Comparison of ENCODE assay signal across 10 mouse cellular contexts in genomic region chr1:179451211-179451610, GRCm38 (mm10).
DNase-seq lines count a peak whose midpoint lies in the region; ATAC-seq and TF ChIP-seq lines count a peak whose summit lies in the region.
"Had no signal": no experiment of that assay in that cellular context is flagged by ENCODE, and none has a peak within 500 bp of the region (broad histone marks: within the 10 kb centered on the region; RNA-seq: fewer than 3 reads in every experiment).

No protein-coding gene starts in this region.

- peak; percentile 50 for TF ChIP-seq CTCF in gastrocnemius, adult 2 months (IDR thresholded peaks at IDR 0.05)

- intact Hi-C loops in gastrocnemius, adult 2 months (cut with DNase I): no loop called here

- no peak overlapping the region for H3K9ac ChIP-seq in midbrain, embryonic 13.5 days (replicated peaks)
- H3K9ac ChIP-seq: intestine, embryonic 15.5 days; liver, embryonic 15.5 days had no signal

- no peaks in the 10 kb centered on the region for H3K27me3 ChIP-seq in midbrain, embryonic 10.5 days (ENCODE audit: low read depth, poor library complexity, severe bottlenecking)
- H3K27me3 ChIP-seq in midbrain, embryonic 13.5 days: 0 out of 2 replicates have a peak, but pooled peaks cover 4% of the 10 kb centered on the region
- H3K27me3 ChIP-seq: intestine, embryonic 15.5 days; liver, embryonic 15.5 days had no signal

- 68% methylated on average over 2 of the region's 2 CpGs for WGBS in midbrain, embryonic 10.5 days
- 95% methylated on average over 2 of the region's 2 CpGs for WGBS in midbrain, embryonic 13.5 days

- no peak overlapping the region for H3K4me3 ChIP-seq in gastrocnemius, adult 2 months
- H3K4me3 ChIP-seq in midbrain, embryonic 10.5 days: no peak overlapping the region
- H3K4me3 ChIP-seq in midbrain, embryonic 13.5 days (replicated peaks): no peak overlapping the region
- H3K4me3 ChIP-seq: intestine, embryonic 15.5 days; liver, embryonic 15.5 days had no signal

- no peaks in the 10 kb centered on the region for H3K36me3 ChIP-seq in midbrain, embryonic 10.5 days
- H3K36me3 ChIP-seq in midbrain, embryonic 13.5 days: no peaks in the 10 kb centered on the region
- H3K36me3 ChIP-seq: intestine, embryonic 15.5 days; liver, embryonic 15.5 days had no signal

- H3K4me1 ChIP-seq in midbrain, embryonic 10.5 days: peaks cover 12% of the 10 kb centered on the region
- peaks cover 10% of the 10 kb centered on the region for H3K4me1 ChIP-seq in midbrain, embryonic 13.5 days (replicated peaks)
- H3K4me1 ChIP-seq: intestine, embryonic 15.5 days; liver, embryonic 15.5 days had no signal

- H3K27ac ChIP-seq in gastrocnemius, adult 2 months: no peak overlapping the region
- no peak overlapping the region for H3K27ac ChIP-seq in midbrain, embryonic 10.5 days (replicated peaks)
- no peak overlapping the region for H3K27ac ChIP-seq in midbrain, embryonic 13.5 days
- H3K27ac ChIP-seq: intestine, embryonic 15.5 days; liver, embryonic 15.5 days had no signal

- H3K9me3 ChIP-seq in midbrain, embryonic 10.5 days (replicated peaks): no peaks in the 10 kb centered on the region
- no peaks in the 10 kb centered on the region for H3K9me3 ChIP-seq in midbrain, embryonic 13.5 days
- H3K9me3 ChIP-seq: intestine, embryonic 15.5 days; liver, embryonic 15.5 days had no signal

- no peak overlapping the region for H3K4me2 ChIP-seq in midbrain, embryonic 13.5 days (replicated peaks)
- H3K4me2 ChIP-seq: intestine, embryonic 15.5 days; liver, embryonic 15.5 days had no signal

- ATAC-seq in midbrain, embryonic 13.5 days: no peak
- peak; percentile 87 for ATAC-seq in neutrophil, adult 5-6 weeks (ENCODE audit: extremely low read depth, insufficient number of reproducible peaks, low FRiP score, poor library complexity, severe bottlenecking)
- ATAC-seq in activated CD4-positive, CD25-positive, alpha-beta regulatory T cell, adult 4 months: no peak
- ATAC-seq: intestine, embryonic 15.5 days had no signal

- no peak for DNase-seq in gastrocnemius, adult 2 months
- DNase-seq in gastrocnemius, postnatal 25 days: no peak
- DNase-seq in midbrain, embryonic 10.5 days (ENCODE audit: low spot score): peak; percentile 20
- DNase-seq in NIH3T3 (ENCODE audit: low read depth): peak; percentile 52
- DNase-seq in urinary bladder, postnatal 10 days (ENCODE audit: low spot score): no peak

Comparison
In these comparisons a context has a peak if more than half of its experiments do, and no peak if none do; other contexts are left out.
1. DNase-seq: peak in midbrain, embryonic 10.5 days (single experiment) and NIH3T3 (single experiment); none in gastrocnemius, adult 2 months (single experiment), gastrocnemius, postnatal 25 days (single experiment) and urinary bladder, postnatal 10 days (single experiment).